Mouse (Mus musculus): ENCODE results near the gene Cyld. TPM values are rescaled to one million over a fixed set of nuclear protein-coding genes. Genes with fewer than 3 reads are reported as not detected.
"Not testable (repeated sequence)": the region's sequence is repeated elsewhere in the genome, so short reads cannot be mapped to it uniquely, and the experiment has no call there.

Cyld gene
- 9.5 and 11.4 TPM in 2 replicates for polyA plus RNA-seq (2015; fragmentation: Nextera tagmentation; extraction: Ambion mirVana)

DNA sequence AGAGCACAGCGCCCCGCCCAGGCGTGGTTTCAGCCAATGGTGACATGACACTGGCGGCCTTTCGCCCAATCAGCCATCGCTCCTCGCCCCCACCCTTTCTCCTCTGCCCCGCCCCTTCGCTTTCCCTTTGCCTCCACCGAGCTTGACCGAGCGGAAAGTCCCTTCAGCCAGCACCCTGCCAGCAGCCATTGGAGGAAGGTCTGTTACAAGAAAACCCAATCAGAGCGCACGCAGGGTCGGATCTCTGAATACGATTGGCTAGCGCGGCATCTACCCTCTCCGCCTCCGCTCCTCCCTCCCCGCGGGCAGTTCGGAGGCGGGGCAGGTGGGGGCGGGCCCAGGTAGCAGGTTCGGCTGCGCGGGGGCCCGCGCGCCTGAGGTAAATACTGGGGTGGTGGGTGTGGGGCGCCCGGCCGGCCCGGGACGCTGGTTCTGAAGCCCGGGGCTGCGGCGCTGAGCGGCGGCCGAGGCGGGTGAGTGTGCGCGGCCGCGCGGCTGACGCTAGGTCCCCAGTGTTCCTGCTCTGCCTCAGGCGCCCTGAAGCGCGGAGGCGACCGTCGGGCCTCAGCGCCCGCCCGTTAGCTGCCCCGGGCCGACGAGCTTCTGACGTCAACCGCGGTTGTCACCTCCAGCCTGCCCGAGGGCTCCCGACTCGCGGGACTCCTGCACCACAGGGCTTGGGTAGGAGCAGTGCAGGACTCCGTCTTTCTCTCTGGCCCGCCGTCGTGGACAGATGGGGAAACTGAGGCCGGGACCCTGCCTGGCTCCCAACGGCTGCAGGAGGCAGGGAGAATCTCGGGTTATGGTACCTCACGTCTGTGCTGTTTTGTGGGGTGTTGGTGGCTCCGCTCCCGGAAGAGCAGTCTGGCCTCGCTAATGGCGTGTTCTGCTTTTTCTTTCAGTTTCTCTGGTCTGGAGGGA, at the start of gene Cyld:
TSS of gene Cyld (plus strand) at position 308 of the 921 bp plus-strand sequence.
- Histone ChIP-seq H3K4me3 (ENCODE audit: low read depth, low read length) (peak within 1 kb of the TSS; percentile 81), H3K36me3 (ENCODE audit: insufficient read depth, low read length) (no peaks in the 10 kb centered on the region), H3K27me3 (replicated peaks; ENCODE audit: insufficient read depth, low read length) (no peaks in the 10 kb centered on the region), H3K4me2 (replicated peaks; ENCODE audit: low read depth, low read length) (peak within 1 kb of the TSS; percentile 64), H3K9me3 (ENCODE audit: low read length) (no peaks in the 10 kb centered on the region), H3K27ac (ENCODE audit: low read length) (peak within 1 kb of the TSS; percentile 79), H3K9ac (replicated peaks; ENCODE audit: low read depth) (peak within 1 kb of the TSS; percentile 78), H3K4me1 (ENCODE audit: insufficient read depth, low read depth, low read length) (peaks cover 5% of the 10 kb centered on the region; the same call in 1 of the 2 replicates)
- ATAC-seq = peak; percentile 99
- DNase-seq (ENCODE audit: low spot score) = peak; percentile 100
- 2% methylated on average over 52 of the region's 80 CpGs for WGBS
- TF ChIP-seq EP300 (IDR thresholded peaks at IDR 0.05) (no peak), CTCF (IDR thresholded peaks at IDR 0.05) (no peak; the same call in 1 of the 2 replicates)

DNA sequence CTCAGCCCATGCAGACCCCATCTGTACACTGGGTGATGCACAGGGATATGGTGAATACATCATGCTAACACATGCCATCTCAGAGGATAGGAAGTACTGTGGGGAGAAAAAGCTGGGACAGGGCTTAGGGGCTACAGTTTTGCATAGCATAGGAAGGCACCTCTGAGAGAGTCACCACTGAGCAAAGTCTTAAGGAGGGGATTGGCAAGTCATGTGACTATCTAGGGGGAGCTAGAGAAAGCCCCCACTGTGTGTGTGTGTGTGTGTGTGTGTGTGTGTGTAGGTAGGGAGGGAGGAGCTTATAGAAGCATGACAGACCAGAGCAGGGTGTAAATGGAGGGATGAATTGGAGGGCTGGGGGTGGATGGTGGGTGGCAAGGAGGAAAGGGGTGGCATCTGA, 48.5 kb upstream of the Cyld start:
- Histone ChIP-seq H3K4me2 (replicated peaks; ENCODE audit: low read depth, low read length) (peak overlapping the region; percentile 69; the same call in 1 of the 2 replicates), H3K36me3 (ENCODE audit: insufficient read depth, low read length) (no peaks in the 10 kb centered on the region), H3K4me1 (ENCODE audit: insufficient read depth, low read depth, low read length) (peaks cover 10% of the 10 kb centered on the region), H3K4me3 (ENCODE audit: low read depth, low read length) (no peak overlapping the region), H3K27ac (ENCODE audit: low read length) (no peak overlapping the region), H3K9ac (replicated peaks; ENCODE audit: low read depth) (no peak overlapping the region), H3K27me3 (replicated peaks; ENCODE audit: insufficient read depth, low read length) (no peaks in the 10 kb centered on the region), H3K9me3 (ENCODE audit: low read length) (no peaks in the 10 kb centered on the region)
- no peak for ATAC-seq
- TF ChIP-seq CTCF (IDR thresholded peaks at IDR 0.05) (no peak), EP300 (IDR thresholded peaks at IDR 0.05) (no peak)
- no peak for DNase-seq (ENCODE audit: low spot score)

DNA sequence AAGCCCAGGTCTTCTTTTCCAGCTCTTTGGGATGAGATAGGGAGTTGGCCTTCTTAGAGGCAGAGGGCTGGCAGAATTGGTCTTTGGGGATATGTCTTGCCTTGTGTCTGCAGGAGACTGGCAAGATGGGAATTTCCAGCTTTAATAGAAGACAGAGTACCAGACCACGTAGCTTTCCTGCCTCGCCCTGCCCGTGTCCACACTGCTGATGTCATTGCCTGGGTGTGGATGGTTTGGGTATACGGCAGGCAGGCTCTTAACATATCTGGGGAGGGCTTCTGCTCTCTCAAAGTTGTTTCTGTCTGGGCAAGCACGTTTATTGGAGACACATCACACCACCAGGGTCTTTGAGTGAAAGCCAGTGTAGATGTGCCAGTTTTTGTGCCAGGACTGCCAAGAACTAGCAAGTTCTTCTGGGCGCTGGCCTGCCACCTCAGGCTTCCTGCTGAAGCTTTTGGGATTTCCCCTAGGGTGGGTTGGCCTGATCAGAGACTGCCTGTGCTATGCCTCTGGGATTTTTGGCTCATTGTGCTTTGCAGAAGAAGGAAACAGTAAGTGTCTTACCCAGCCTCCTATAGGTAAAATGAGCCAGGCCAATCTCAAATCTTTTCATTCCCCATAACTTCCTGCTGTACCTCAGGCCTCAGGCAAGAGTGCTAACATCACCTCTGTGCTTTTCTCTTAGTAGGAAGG, 46.7 kb upstream of the Cyld start:
- 55% methylated on average over 6 of the region's 6 CpGs for WGBS
- H3K4me2 ChIP-seq (replicated peaks; ENCODE audit: low read depth, low read length) = no peak overlapping the region
- 0 out of 2 replicates have a peak overlapping the region, but pooled peaks have one; percentile 57 for H3K27ac ChIP-seq (ENCODE audit: low read length)
- no peaks in the 10 kb centered on the region for H3K36me3 ChIP-seq (ENCODE audit: insufficient read depth, low read length)
- no peak overlapping the region for H3K4me3 ChIP-seq (ENCODE audit: low read depth, low read length)
- peak; percentile 46; the same call in 1 of the 2 replicates for ATAC-seq
- H3K27me3 ChIP-seq (replicated peaks; ENCODE audit: insufficient read depth, low read length) = no peaks in the 10 kb centered on the region
- H3K9ac ChIP-seq (replicated peaks; ENCODE audit: low read depth) = no peak overlapping the region
- no peak for DNase-seq (ENCODE audit: low spot score)
- no peaks in the 10 kb centered on the region for H3K9me3 ChIP-seq (ENCODE audit: low read length)
- TF ChIP-seq CTCF (IDR thresholded peaks at IDR 0.05) = no peak
- TF ChIP-seq EP300 (IDR thresholded peaks at IDR 0.05) = no peak
- H3K4me1 ChIP-seq (ENCODE audit: insufficient read depth, low read depth, low read length) = peaks cover 10% of the 10 kb centered on the region

DNA sequence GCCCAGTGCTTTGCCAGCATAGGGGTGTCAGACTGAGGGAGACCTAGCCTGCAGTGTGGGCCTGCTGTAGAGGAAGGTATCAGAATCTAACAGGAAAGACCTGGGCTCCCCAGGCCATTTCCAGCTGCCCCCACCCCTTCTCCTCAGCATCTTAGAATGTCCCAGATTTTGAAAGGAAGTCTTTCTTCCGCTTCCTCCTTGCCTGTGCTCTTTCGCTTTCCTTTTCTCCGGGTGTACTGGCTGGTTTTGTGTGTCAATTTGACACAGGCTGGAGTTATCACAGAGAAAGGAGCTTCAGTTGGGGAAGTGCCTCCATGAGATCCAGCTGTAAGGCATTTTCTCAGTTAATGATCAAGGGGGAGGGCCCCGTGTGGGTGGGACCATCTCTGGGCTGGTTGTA, 45.7 kb upstream of the Cyld start:
- WGBS = 56% methylated on average over 4 of the region's 4 CpGs
- ATAC-seq = not testable (repeated sequence)

DNA sequence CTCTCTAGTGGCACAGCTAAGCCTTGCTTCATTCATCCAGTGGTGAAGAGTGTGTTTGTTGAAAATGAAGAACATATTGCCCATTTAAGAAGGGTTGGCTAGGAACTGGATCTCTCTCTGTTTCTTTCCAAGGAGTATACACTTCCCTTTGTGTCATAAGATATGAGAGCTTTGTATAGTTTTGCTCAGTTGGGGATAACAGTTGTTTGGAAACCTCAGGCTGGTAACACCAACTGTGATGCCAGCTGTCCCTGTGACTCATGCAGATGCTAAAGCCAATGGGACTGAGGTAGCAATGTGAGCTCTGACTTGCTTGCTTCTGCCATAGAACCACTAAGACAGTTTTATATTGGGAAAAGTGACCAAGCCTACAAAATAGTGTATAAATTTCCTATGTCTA, 41.5 kb upstream of the Cyld start:
- DNase-seq (ENCODE audit: low spot score) (no peak), ATAC-seq (no peak)

More for the DNA sequence above, 45.7 kb upstream of the Cyld start:
- H3K4me3 ChIP-seq (ENCODE audit: low read depth, low read length); H3K36me3 ChIP-seq (ENCODE audit: insufficient read depth, low read length); DNase-seq (ENCODE audit: low spot score); H3K4me2 ChIP-seq (replicated peaks; ENCODE audit: low read depth, low read length); H3K27me3 ChIP-seq (replicated peaks; ENCODE audit: insufficient read depth, low read length); H3K9me3 ChIP-seq (ENCODE audit: low read length); H3K4me1 ChIP-seq (ENCODE audit: insufficient read depth, low read depth, low read length); H3K9ac ChIP-seq (replicated peaks; ENCODE audit: low read depth): not testable (repeated sequence)
- peak overlapping the region; percentile 57 for H3K27ac ChIP-seq (ENCODE audit: low read length)

DNA sequence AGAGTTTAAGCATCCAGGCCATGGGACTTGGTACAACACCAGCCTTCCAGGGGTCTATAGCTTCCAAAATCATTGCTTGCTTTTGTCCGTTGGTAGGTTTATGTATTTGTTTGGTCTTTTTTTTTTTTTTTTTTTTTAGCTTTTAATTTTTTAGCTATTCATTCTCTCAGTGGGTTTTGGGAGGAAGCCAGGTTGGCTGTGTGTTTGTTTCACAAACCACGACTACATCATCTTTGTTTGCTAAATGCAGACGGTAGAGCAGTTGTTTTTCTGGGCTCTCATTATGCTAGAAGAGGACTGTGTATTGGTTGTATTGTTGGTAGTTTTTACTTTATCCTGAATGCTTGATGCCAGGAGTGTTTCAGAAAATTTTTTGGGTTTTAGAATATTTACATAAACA, 37.0 kb upstream of the Cyld start:
- no peaks in the 10 kb centered on the region for H3K4me1 ChIP-seq (ENCODE audit: insufficient read depth, low read depth, low read length)
- H3K4me3 ChIP-seq (ENCODE audit: low read depth, low read length) = no peak overlapping the region
- H3K4me2 ChIP-seq (replicated peaks; ENCODE audit: low read depth, low read length) = no peak overlapping the region
- no peaks in the 10 kb centered on the region for H3K36me3 ChIP-seq (ENCODE audit: insufficient read depth, low read length)
- TF ChIP-seq EP300 (IDR thresholded peaks at IDR 0.05) (no peak), CTCF (IDR thresholded peaks at IDR 0.05) (no peak)
- no peaks in the 10 kb centered on the region for H3K9me3 ChIP-seq (ENCODE audit: low read length)
- no peak for DNase-seq (ENCODE audit: low spot score)
- 53% methylated on average over 3 of the region's 3 CpGs for WGBS
- no peak overlapping the region for H3K9ac ChIP-seq (replicated peaks; ENCODE audit: low read depth)
- ATAC-seq = no peak
- no peak overlapping the region for H3K27ac ChIP-seq (ENCODE audit: low read length)
- 0 out of 2 replicates have a peak, but pooled peaks cover 3% of the 10 kb centered on the region for H3K27me3 ChIP-seq (replicated peaks; ENCODE audit: insufficient read depth, low read length)

More for the DNA sequence above, 41.5 kb upstream of the Cyld start:
- H3K4me1 ChIP-seq (ENCODE audit: insufficient read depth, low read depth, low read length) = no peaks in the 10 kb centered on the region
- no peak overlapping the region for H3K9ac ChIP-seq (replicated peaks; ENCODE audit: low read depth)
- H3K9me3 ChIP-seq (ENCODE audit: low read length) = no peaks in the 10 kb centered on the region
- no peak for TF ChIP-seq CTCF (IDR thresholded peaks at IDR 0.05)
- no peak for TF ChIP-seq EP300 (IDR thresholded peaks at IDR 0.05)
- H3K4me3 ChIP-seq (ENCODE audit: low read depth, low read length) = no peak overlapping the region
- H3K27ac ChIP-seq (ENCODE audit: low read length) = no peak overlapping the region
- no peaks in the 10 kb centered on the region for H3K36me3 ChIP-seq (ENCODE audit: insufficient read depth, low read length)
- H3K27me3 ChIP-seq (replicated peaks; ENCODE audit: insufficient read depth, low read length) = no peaks in the 10 kb centered on the region
- H3K4me2 ChIP-seq (replicated peaks; ENCODE audit: low read depth, low read length) = no peak overlapping the region
